Mouse (Mus musculus): ENCODE measurements around the gene Trim58. TPM values are rescaled to one million over a fixed set of nuclear protein-coding genes. Genes with fewer than 3 reads are reported as not detected.

Trim58 gene
- total and polyA plus RNA-seq, 3 experiments = not detected

GRCm38 (mm10) chr11:58607030-58607429, 33.2 kb upstream of the Trim58 start:
- Histone ChIP-seq H3K27ac (ENCODE audit: insufficient read depth, low read depth) (no peak overlapping the region), H3K9ac (ENCODE audit: insufficient read depth, low read depth) (no peak overlapping the region), H3K9me3 (replicated peaks; ENCODE audit: low read length) (no peaks in the 10 kb centered on the region), H3K4me2 (ENCODE audit: insufficient read depth, low read depth, poor library complexity, severe bottlenecking) (no peak overlapping the region), H3K36me3 (replicated peaks in 1 of 2; ENCODE audit: control insufficient read depth in 1 of 2, insufficient read depth in 1 of 2, low read length in 1 of 2) (no peaks in the 10 kb centered on the region), H3K4me1 (ENCODE audit: control insufficient read depth in 1 of 2, insufficient read depth in 2 of 2) (no peaks in the 10 kb centered on the region), H3K79me2 (replicated peaks; ENCODE audit: control insufficient read depth, extremely low read depth, insufficient read depth, poor library complexity, severe bottlenecking) (no peaks in the 10 kb centered on the region), H3K4me3 (replicated peaks in 1 of 3; ENCODE audit: low read depth in 2 of 3, low read length in 2 of 3, poor library complexity in 1 of 3) (no peak overlapping the region), H3K27me3 (replicated peaks) (peaks cover 83% of the 10 kb centered on the region)
- TF ChIP-seq EP300 (IDR thresholded peaks at IDR 0.05; ENCODE audit: low read length) = no peak
- TF ChIP-seq ELF1 (IDR thresholded peaks at IDR 0.05; ENCODE audit: low read depth, low read length) = no peak
- TF ChIP-seq CHD1 (IDR thresholded peaks at IDR 0.05; ENCODE audit: low read depth, low read length) = no peak
- no peak for TF ChIP-seq TCF12 (IDR thresholded peaks at IDR 0.05; ENCODE audit: low read depth, low read length)
- no peak for TF ChIP-seq TBP (conservative IDR thresholded peaks at IDR 0.05; ENCODE audit: low read depth, low read length)
- no peak for TF ChIP-seq NELFE (IDR thresholded peaks at IDR 0.05; ENCODE audit: low read depth, low read length)
- TF ChIP-seq E2F4 (IDR thresholded peaks at IDR 0.05; ENCODE audit: insufficient replicate concordance, low read depth, low read length) = no peak
- no peak for TF ChIP-seq MXI1 (IDR thresholded peaks at IDR 0.05; ENCODE audit: low read depth, low read length)
- TF ChIP-seq UBTF (IDR thresholded peaks at IDR 0.05; ENCODE audit: low read depth, low read length) = no peak
- TF ChIP-seq ZKSCAN1 (IDR thresholded peaks at IDR 0.05; ENCODE audit: borderline replicate concordance, low read depth, low read length) = no peak
- TF ChIP-seq GABPA (IDR thresholded peaks at IDR 0.05; ENCODE audit: insufficient replicate concordance, low read depth, low read length) = no peak
- no peak for TF ChIP-seq ETS1 (conservative IDR thresholded peaks at IDR 0.05; ENCODE audit: low read depth, low read length)
- TF ChIP-seq IRF4 (IDR thresholded peaks at IDR 0.05; ENCODE audit: low read depth, low read length) = no peak
- no peak for TF ChIP-seq POLR2A (IDR thresholded peaks at IDR 0.05; ENCODE audit: low read depth, low read length)
- TF ChIP-seq JUN (IDR thresholded peaks at IDR 0.05; ENCODE audit: insufficient read depth, low read depth, low read length) = no peak
- TF ChIP-seq CHD2 (IDR thresholded peaks at IDR 0.05; ENCODE audit: low read length) = no peak
- TF ChIP-seq MAFK (IDR thresholded peaks at IDR 0.05; ENCODE audit: insufficient replicate concordance, low read length) = no peak
- TF ChIP-seq USF1 (IDR thresholded peaks at IDR 0.05; ENCODE audit: low read depth, low read length) = no peak
- TF ChIP-seq BHLHE40 (IDR thresholded peaks at IDR 0.05; ENCODE audit: low read depth, low read length) = no peak
- no peak for TF ChIP-seq HCFC1 (IDR thresholded peaks at IDR 0.05; ENCODE audit: low read depth, low read length)
- in situ Hi-C loops (cut with MboI; ENCODE audit: low pct_ligation_motif_present, low pct_unique_long_range_greater_than_20kb, low sequenced_read_pairs) (no loop called here), dilution Hi-C loops (cut with MboI; ENCODE audit: extremely low pct_ligation_motif_present, extremely low pct_unique_long_range_greater_than_20kb, low sequenced_read_pairs) (no loop called here)
- DNase-seq (ENCODE audit: extremely low read depth) = no peak

GRCm38 (mm10) chr11:58613359-58613758, 26.9 kb upstream of the Trim58 start:
- Histone ChIP-seq H3K27ac (ENCODE audit: insufficient read depth, low read depth) (no peak overlapping the region), H3K9ac (ENCODE audit: insufficient read depth, low read depth) (no peak overlapping the region), H3K36me3 (replicated peaks in 1 of 2; ENCODE audit: control insufficient read depth in 1 of 2, insufficient read depth in 1 of 2, low read length in 1 of 2) (no peaks in the 10 kb centered on the region), H3K4me2 (ENCODE audit: insufficient read depth, low read depth, poor library complexity, severe bottlenecking) (no peak overlapping the region), H3K9me3 (replicated peaks; ENCODE audit: low read length) (no peaks in the 10 kb centered on the region), H3K79me2 (replicated peaks; ENCODE audit: control insufficient read depth, extremely low read depth, insufficient read depth, poor library complexity, severe bottlenecking) (no peaks in the 10 kb centered on the region), H3K4me3 (replicated peaks in 1 of 3; ENCODE audit: low read depth in 2 of 3, low read length in 2 of 3, poor library complexity in 1 of 3) (no peak overlapping the region), H3K4me1 (ENCODE audit: control insufficient read depth in 1 of 2, insufficient read depth in 2 of 2) (no peaks in the 10 kb centered on the region), H3K27me3 (replicated peaks) (peaks cover 89% of the 10 kb centered on the region)
- no peak for TF ChIP-seq ZKSCAN1 (IDR thresholded peaks at IDR 0.05; ENCODE audit: borderline replicate concordance, low read depth, low read length)
- no peak for TF ChIP-seq CTCF (conservative IDR thresholded peaks at IDR 0.05 in 1 of 2, IDR thresholded peaks at IDR 0.05 in 1 of 2; ENCODE audit: low read depth in 2 of 2, low read length in 2 of 2)
- TF ChIP-seq PAX5 (IDR thresholded peaks at IDR 0.05; ENCODE audit: low read length) = no peak
- no peak for TF ChIP-seq MAZ (IDR thresholded peaks at IDR 0.05; ENCODE audit: low read depth, low read length)
- no peak for TF ChIP-seq USF2 (conservative IDR thresholded peaks at IDR 0.05; ENCODE audit: low read depth, low read length)
- no peak for TF ChIP-seq MEF2A (IDR thresholded peaks at IDR 0.05; ENCODE audit: borderline replicate concordance, low read depth, low read length)
- TF ChIP-seq POLR2A (IDR thresholded peaks at IDR 0.05; ENCODE audit: low read depth, low read length) = no peak
- dilution Hi-C loops (cut with MboI; ENCODE audit: extremely low pct_ligation_motif_present, extremely low pct_unique_long_range_greater_than_20kb, low sequenced_read_pairs) = no loop called here
- no peak for DNase-seq (ENCODE audit: extremely low read depth)
- in situ Hi-C loops (cut with MboI; ENCODE audit: low pct_ligation_motif_present, low pct_unique_long_range_greater_than_20kb, low sequenced_read_pairs) = no loop called here
